Mouse (Mus musculus): ENCODE data around the gene Adcy7.

DNA sequence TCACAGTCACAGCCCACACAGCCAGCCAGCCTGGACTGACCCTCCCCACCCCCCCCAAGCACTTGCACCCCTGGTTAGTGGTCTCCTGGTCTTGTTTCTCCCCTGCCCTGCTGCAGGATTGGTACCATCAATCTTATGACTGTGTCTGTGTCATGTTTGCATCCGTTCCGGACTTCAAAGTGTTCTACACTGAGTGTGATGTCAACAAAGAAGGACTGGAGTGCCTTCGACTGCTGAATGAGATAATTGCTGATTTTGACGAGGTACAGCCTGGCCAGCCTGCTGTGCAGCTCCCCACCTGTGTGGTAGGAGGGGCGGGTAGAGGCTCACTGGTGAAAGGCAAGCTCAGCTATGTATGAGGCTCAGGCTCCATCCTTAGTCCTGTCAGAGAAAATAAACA lies 53.0 kb downstream of the Adcy7 start:
- TF ChIP-seq POLR2A (IDR thresholded peaks at IDR 0.05; ENCODE audit: borderline replicate concordance, insufficient read depth, low read length) (no peak), CTCF (IDR thresholded peaks at IDR 0.05; ENCODE audit: borderline replicate concordance, insufficient read depth, low read depth, low read length) (no peak)

All from cerebellum, adult 2 months (tissue).